Mouse (Mus musculus) neural tube, embryonic 15.5 days (tissue): ENCODE measurements around the gene Tspo. TPM values are rescaled to one million over a fixed set of nuclear protein-coding genes. Genes with fewer than 3 reads are reported as not detected.
A peak's percentile ranks its signal among the peaks of the same experiment; 100 is the strongest.

Experiments used
- ATAC-seq: fragments of 200-750 bp; cut with Nextera tagmentation; 2 replicates; pipeline ENCODE4 v1.8.0; 2017; ENCODE audit warnings: mild to moderate bottlenecking, moderate TSS enrichment, moderate library complexity; ENCODE audit not compliant: low FRiP score
- H3K27ac ChIP-seq: fragments of 300-500 bp; sonication (generic); replicated peaks from 2 replicates; pipeline ENCODE4 v1.5.1; 2015; ENCODE audit warnings: mild to moderate bottlenecking, inconsistent platforms
- H3K27me3 ChIP-seq: fragments of 300-500 bp; sonication (generic); replicated peaks from 2 replicates; pipeline ENCODE4 v1.6.1; 2015; ENCODE audit warnings: inconsistent platforms
- H3K36me3 ChIP-seq: fragments of 300-500 bp; sonication (generic); 2 replicates; pipeline ENCODE4 v1.6.1; 2015; ENCODE audit warnings: inconsistent platforms
- H3K4me1 ChIP-seq: fragments of 300-500 bp; sonication (generic); 2 replicates; pipeline ENCODE4 v1.6.1; 2015; ENCODE audit warnings: inconsistent platforms
- H3K4me2 ChIP-seq: fragments of 300-500 bp; sonication (generic); 2 replicates; pipeline ENCODE4 v1.6.1; 2015; ENCODE audit warnings: inconsistent platforms, mild to moderate bottlenecking, moderate library complexity
- H3K4me3 ChIP-seq: fragments of 300-500 bp; sonication (generic); replicated peaks from 2 replicates; pipeline ENCODE4 v1.5.1; 2015; ENCODE audit warnings: mild to moderate bottlenecking, inconsistent platforms
- H3K9ac ChIP-seq: fragments of 300-500 bp; sonication (generic); replicated peaks from 2 replicates; pipeline ENCODE4 v1.6.1; 2015; ENCODE audit warnings: mild to moderate bottlenecking, inconsistent platforms
- H3K9me3 ChIP-seq: fragments of 300-500 bp; sonication (generic); replicated peaks from 2 replicates; pipeline ENCODE4 v1.6.1; 2016; ENCODE audit warnings: inconsistent platforms
- WGBS: fragments of 180-500 bp; shearing (Covaris S2); methylation state at CpG from one replicate; pipeline ENCODE4 v1.1.7; 2015; ENCODE audit warnings: mixed read lengths; 5-methylcytosine and 5-hydroxymethylcytosine counted together
- polyA plus RNA-seq: library from polyadenylated mRNA; unstranded; fragments of >200 nt; fragmentation: Nextera tagmentation; extraction: Ambion mirVana; gene quantifications from 2 replicates; pipeline ENCODE4 v1.2.1, GENCODE M21; 2015

Gene Tspo
- 9.6 and 30.0 TPM in 2 replicates for polyA plus RNA-seq

GRCm38 (mm10) chr15:83563327-83563856 lies at the start of gene Tspo, which contains the start of gene Mcat:
Gene Tspo (plus strand): TSS chr15:83563592.
Gene Mcat (minus strand): TSS chr15:83563787.
- no peak for ATAC-seq
- under 1% methylated on average over 27 of the region's 28 CpGs for WGBS
- H3K27ac ChIP-seq = no peak within 1 kb of the TSS

DNA sequence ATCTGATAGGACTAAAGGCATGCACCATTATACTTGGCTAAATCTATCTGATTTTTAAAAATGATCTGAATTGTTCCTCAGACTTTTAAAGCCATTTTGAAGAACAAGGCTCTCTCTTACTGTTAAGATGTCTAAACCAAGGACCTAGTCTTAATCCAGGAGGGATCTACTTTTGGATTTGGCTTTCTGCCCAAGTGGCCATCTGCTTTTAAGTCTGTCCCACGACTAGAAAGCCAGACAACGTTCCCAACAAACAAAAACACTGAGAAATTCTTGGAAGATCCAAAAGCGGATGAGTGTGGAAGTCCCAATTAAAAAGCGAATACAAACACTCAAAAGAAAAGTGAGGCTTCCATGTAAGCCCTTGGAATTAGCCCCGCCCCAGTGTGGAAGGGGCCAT lies 48.4 kb upstream of the Tspo start:
- H3K4me3 ChIP-seq = no peak overlapping the region
- no peaks in the 10 kb centered on the region for H3K36me3 ChIP-seq
- no peaks in the 10 kb centered on the region for H3K9me3 ChIP-seq
- H3K27me3 ChIP-seq = peaks cover 4% of the 10 kb centered on the region; the same call in 1 of the 2 replicates
- no peak for ATAC-seq
- H3K4me2 ChIP-seq = no peak overlapping the region
- H3K4me1 ChIP-seq = peaks cover 16% of the 10 kb centered on the region
- WGBS = 68% methylated on average over 5 of the region's 5 CpGs
- no peak overlapping the region for H3K9ac ChIP-seq
- H3K27ac ChIP-seq = no peak overlapping the region

More at GRCm38 (mm10) chr15:83563327-83563856, at the start of gene Tspo, which contains the start of gene Mcat:
- H3K4me2 ChIP-seq = peak within 1 kb of the TSS; percentile 68
- peaks cover 19% of the 10 kb centered on the region for H3K4me1 ChIP-seq
- H3K36me3 ChIP-seq = no peaks in the 10 kb centered on the region
- H3K9ac ChIP-seq = peak within 1 kb of the TSS; percentile 33
- H3K9me3 ChIP-seq = no peaks in the 10 kb centered on the region
- H3K27me3 ChIP-seq = peaks cover 15% of the 10 kb centered on the region
- peak within 1 kb of the TSS; percentile 34 for H3K4me3 ChIP-seq

GRCm38 (mm10) chr15:83518215-83519048 lies 45.0 kb upstream of the Tspo start:
- Histone ChIP-seq H3K9ac (no peak overlapping the region), H3K4me3 (no peak overlapping the region), H3K4me2 (0 out of 2 replicates have a peak overlapping the region, but pooled peaks have one; percentile 27), H3K27ac (no peak overlapping the region), H3K36me3 (no peaks in the 10 kb centered on the region), H3K4me1 (peaks cover 14% of the 10 kb centered on the region), H3K9me3 (no peaks in the 10 kb centered on the region), H3K27me3 (no peaks in the 10 kb centered on the region)
- peak; percentile 21; the same call in 1 of the 2 replicates for ATAC-seq
- WGBS = 32% methylated on average over 20 of the region's 20 CpGs

- WGBS = 88% methylated on average over 6 of the region's 6 CpGs
These were observed 42.5 kb upstream of the Tspo start for GRCm38 (mm10) chr15:83520861-83521382.

GRCm38 (mm10) chr15:83523196-83523595 lies 40.2 kb upstream of the Tspo start:
- Histone ChIP-seq H3K4me1 (peaks cover 30% of the 10 kb centered on the region), H3K9ac (no peak overlapping the region), H3K36me3 (no peaks in the 10 kb centered on the region), H3K9me3 (no peaks in the 10 kb centered on the region), H3K27ac (no peak overlapping the region), H3K4me2 (no peak overlapping the region), H3K4me3 (no peak overlapping the region), H3K27me3 (peaks cover 38% of the 10 kb centered on the region)
- ATAC-seq = no peak
- 35% methylated on average over 7 of the region's 7 CpGs for WGBS

More at GRCm38 (mm10) chr15:83520861-83521382, 42.5 kb upstream of the Tspo start:
- no peaks in the 10 kb centered on the region for H3K9me3 ChIP-seq
- H3K27ac ChIP-seq = no peak overlapping the region
- no peak for ATAC-seq
- peaks cover 17% of the 10 kb centered on the region for H3K27me3 ChIP-seq
- H3K4me1 ChIP-seq = peaks cover 18% of the 10 kb centered on the region
- no peak overlapping the region for H3K4me2 ChIP-seq
- H3K9ac ChIP-seq = no peak overlapping the region
- H3K36me3 ChIP-seq = no peaks in the 10 kb centered on the region
- no peak overlapping the region for H3K4me3 ChIP-seq

GRCm38 (mm10) chr15:83523638-83524332 lies 39.6 kb upstream of the Tspo start:
- ATAC-seq = no peak
- Histone ChIP-seq H3K9ac (no peak overlapping the region), H3K27me3 (peaks cover 43% of the 10 kb centered on the region), H3K36me3 (no peaks in the 10 kb centered on the region), H3K4me3 (no peak overlapping the region), H3K27ac (no peak overlapping the region), H3K4me2 (no peak overlapping the region), H3K4me1 (peaks cover 24% of the 10 kb centered on the region), H3K9me3 (no peaks in the 10 kb centered on the region)
- 56% methylated on average over 14 of the region's 14 CpGs for WGBS

- Histone ChIP-seq H3K27me3 (peaks cover 49% of the 10 kb centered on the region), H3K36me3 (no peaks in the 10 kb centered on the region), H3K9me3 (no peaks in the 10 kb centered on the region), H3K4me3 (no peak overlapping the region), H3K27ac (no peak overlapping the region), H3K4me2 (no peak overlapping the region), H3K9ac (no peak overlapping the region), H3K4me1 (peaks cover 23% of the 10 kb centered on the region)
- no peak for ATAC-seq
- WGBS = 84% methylated on average over 3 of the region's 3 CpGs
These were observed 39.1 kb upstream of the Tspo start for GRCm38 (mm10) chr15:83524333-83524729.

GRCm38 (mm10) chr15:83526424-83527091 lies 36.8 kb upstream of the Tspo start, which contains the start of gene Bik:
Gene Bik (plus strand): TSS chr15:83526862.
- under 1% methylated on average over 45 of the region's 45 CpGs for WGBS
- no peak; the same call in 1 of the 2 replicates for ATAC-seq

GRCm38 (mm10) chr15:83527092-83527437 lies 36.3 kb upstream of the Tspo start:
- Histone ChIP-seq H3K4me3 (peak overlapping the region; percentile 46), H3K9ac (peak overlapping the region; percentile 15; the same call in 1 of the 2 replicates), H3K9me3 (no peaks in the 10 kb centered on the region), H3K4me1 (peaks cover 23% of the 10 kb centered on the region), H3K27ac (no peak overlapping the region), H3K27me3 (peaks cover 49% of the 10 kb centered on the region), H3K4me2 (peak overlapping the region; percentile 90), H3K36me3 (no peaks in the 10 kb centered on the region)
- ATAC-seq = no peak
- 2% methylated on average over 26 of the region's 26 CpGs for WGBS

More at GRCm38 (mm10) chr15:83526424-83527091, 36.8 kb upstream of the Tspo start, which contains the start of gene Bik:
- Histone ChIP-seq H3K9ac (peak within 1 kb of the TSS; percentile 15; the same call in 1 of the 2 replicates), H3K4me3 (peak within 1 kb of the TSS; percentile 46), H3K9me3 (no peaks in the 10 kb centered on the region), H3K36me3 (no peaks in the 10 kb centered on the region), H3K27ac (no peak within 1 kb of the TSS), H3K4me2 (peak within 1 kb of the TSS; percentile 90), H3K4me1 (peaks cover 23% of the 10 kb centered on the region), H3K27me3 (peaks cover 49% of the 10 kb centered on the region)

DNA sequence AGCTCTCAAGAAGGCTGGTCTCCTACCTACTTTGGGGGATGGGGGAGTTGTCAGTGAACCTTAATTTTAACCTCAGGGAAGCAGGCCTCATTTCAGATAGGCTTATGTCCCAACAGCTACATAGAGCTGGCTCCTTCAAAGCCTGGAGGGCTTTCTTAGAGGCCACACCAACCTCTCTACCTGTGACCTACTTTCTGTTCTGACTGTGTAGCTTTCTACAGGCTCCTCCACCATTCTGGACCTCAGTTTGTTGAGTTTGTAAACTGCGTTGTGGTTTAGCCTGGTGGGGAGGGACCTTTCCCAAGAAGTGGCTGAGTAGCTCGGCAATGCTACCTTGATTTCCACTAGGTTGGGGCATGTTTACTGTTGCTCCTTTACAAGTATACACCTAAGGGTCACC lies 35.6 kb upstream of the Tspo start:
- H3K4me2 ChIP-seq = no peak overlapping the region
- H3K4me3 ChIP-seq = 0 out of 2 replicates have a peak overlapping the region, but pooled peaks have one; percentile 46
- WGBS = 81% methylated on average over 2 of the region's 2 CpGs
- H3K9me3 ChIP-seq = no peaks in the 10 kb centered on the region
- peaks cover 23% of the 10 kb centered on the region for H3K4me1 ChIP-seq
- no peak overlapping the region for H3K9ac ChIP-seq
- peaks cover 49% of the 10 kb centered on the region for H3K27me3 ChIP-seq
- H3K27ac ChIP-seq = no peak overlapping the region
- no peaks in the 10 kb centered on the region for H3K36me3 ChIP-seq
- no peak for ATAC-seq

DNA sequence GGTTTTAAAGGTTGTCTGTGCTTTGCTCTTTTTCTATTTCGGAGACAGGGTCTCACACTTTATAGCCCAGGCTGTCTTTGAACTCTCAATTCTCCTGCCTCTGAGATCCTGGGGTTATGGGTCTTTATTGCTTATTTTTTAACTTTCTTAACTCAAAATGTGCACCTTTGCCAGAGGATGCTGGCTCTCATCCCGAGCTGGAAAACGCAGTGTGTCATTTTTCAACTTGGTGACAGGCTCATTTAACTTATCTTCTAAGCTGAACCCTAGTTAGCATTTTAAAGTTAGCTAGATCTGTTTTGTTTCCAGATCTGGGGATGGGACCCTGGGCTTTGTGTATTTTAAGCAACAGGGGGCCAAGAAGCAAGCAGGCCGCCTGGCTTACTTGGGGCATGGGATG lies 34.5 kb upstream of the Tspo start:
- Histone ChIP-seq H3K36me3 (no peaks in the 10 kb centered on the region), H3K27ac (no peak overlapping the region), H3K4me3 (no peak overlapping the region), H3K9ac (no peak overlapping the region), H3K4me2 (no peak overlapping the region), H3K4me1 (peaks cover 15% of the 10 kb centered on the region), H3K9me3 (no peaks in the 10 kb centered on the region), H3K27me3 (peaks cover 49% of the 10 kb centered on the region)
- no peak for ATAC-seq
- WGBS = 70% methylated on average over 4 of the region's 4 CpGs
